ENCODE assay signal across 17 mouse cellular contexts in the genomic region with DNA sequence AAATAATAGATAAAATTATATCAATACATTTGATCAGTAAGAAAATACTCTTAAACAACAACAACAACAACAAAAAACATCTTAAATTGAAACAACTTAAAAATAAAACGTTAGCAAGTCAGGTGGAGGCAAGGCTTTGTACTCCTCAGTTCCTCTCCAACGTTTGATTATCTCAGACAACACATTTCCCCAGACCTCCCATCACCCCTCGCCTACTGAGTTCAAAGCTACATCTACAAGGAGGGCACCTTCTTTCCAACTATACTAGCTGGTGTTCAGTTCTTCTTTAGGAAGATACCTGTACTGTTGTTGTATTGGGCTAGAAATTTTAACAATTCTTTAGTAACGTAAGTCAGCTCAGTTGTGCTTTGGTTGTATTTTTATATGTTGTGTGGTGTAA.
"Had no signal": no experiment of that assay in that cellular context is flagged by ENCODE, and none has a peak within 500 bp of the region (broad histone marks: within the 10 kb centered on the region; RNA-seq: fewer than 3 reads in every experiment).

No protein-coding gene starts in this region.

- H3K27me3 ChIP-seq: limb, embryonic 13.5 days; liver, embryonic 15.5 days; lung, embryonic 15.5 days; neural tube, embryonic 15.5 days had no signal

- H3K9me3 ChIP-seq: limb, embryonic 13.5 days; liver, embryonic 15.5 days; lung, embryonic 15.5 days; neural tube, embryonic 15.5 days had no signal

- H3K27ac ChIP-seq: limb, embryonic 13.5 days; liver, embryonic 15.5 days; lung, embryonic 15.5 days; macrophage; neural tube, embryonic 15.5 days; stomach, postnatal 0 days had no signal

- H3K9ac ChIP-seq: limb, embryonic 13.5 days; liver, embryonic 15.5 days; lung, embryonic 15.5 days; neural tube, embryonic 15.5 days had no signal

- H3K4me3 ChIP-seq: limb, embryonic 13.5 days; liver, embryonic 15.5 days; lung, embryonic 15.5 days; myocyte; neural tube, embryonic 15.5 days had no signal

- H3K36me3 ChIP-seq: liver, embryonic 15.5 days; neural tube, embryonic 15.5 days had no signal

- H3K4me1 ChIP-seq: limb, embryonic 13.5 days; lung, embryonic 15.5 days; neural tube, embryonic 15.5 days had no signal

- DNase-seq: kidney, adult 8-10 months; kidney, postnatal 25 days; layer of hippocampus, adult 9-11 months; layer of hippocampus, postnatal 36 days; left cerebral cortex, postnatal 4 days; lung, postnatal 14 days; midbrain, embryonic 14.5 days; right cerebral cortex, adult 18-20 months had no signal

- H3K4me2 ChIP-seq: limb, embryonic 13.5 days; liver, embryonic 15.5 days; lung, embryonic 15.5 days; neural tube, embryonic 15.5 days had no signal

- ATAC-seq: inflammation-experienced regulatory T-cells, adult 6 months; intestine, postnatal 0 days had no signal
